Mouse (Mus musculus) G1E (cell line): ENCODE data around the gene Plp2. TPM values are rescaled to one million over a fixed set of nuclear protein-coding genes. Genes with fewer than 3 reads are reported as not detected.

Source experiments
- ATAC-seq: 2 replicates; pipeline ENCODE4 v1.8.0; 2016; ENCODE audit warnings: mild to moderate bottlenecking; ENCODE audit not compliant: insufficient number of reproducible peaks, poor library complexity, low FRiP score, severe bottlenecking; ENCODE audit errors: extremely low read depth
- DNase-seq: peaks from one replicate; pipeline ENCODE4 v3.0.0; 2012; ENCODE audit warnings: low spot score
- H3K27me3 ChIP-seq: 2 replicates; pipeline ENCODE4 v1.6.1; 2012; ENCODE audit warnings: mild to moderate bottlenecking, low read length, inconsistent platforms; ENCODE audit not compliant: insufficient read depth
- H3K36me3 ChIP-seq: replicated peaks from 2 replicates; pipeline ENCODE3; 2012; ENCODE audit warnings: mild to moderate bottlenecking, inconsistent platforms
- H3K4me1 ChIP-seq: 2 replicates; pipeline ENCODE4 v1.6.1; 2012; ENCODE audit warnings: low read depth, low read length, inconsistent platforms, mixed read lengths; ENCODE audit not compliant: insufficient read depth
- H3K4me3 ChIP-seq: 2 replicates; pipeline ENCODE4 v1.5.1; 2012; ENCODE audit warnings: low read depth, mild to moderate bottlenecking, inconsistent platforms, low read length, moderate library complexity, mixed read lengths
- H3K9me3 ChIP-seq: replicated peaks from 2 replicates; pipeline ENCODE4 v1.6.1; 2012; ENCODE audit warnings: inconsistent platforms
- CTCF ChIP-seq: IDR thresholded peaks from 2 replicates; pipeline ENCODE4 v1.5.1; 2012; ENCODE audit warnings: low read depth, low read length, inconsistent platforms, mixed read lengths
- GATA1 ChIP-seq: IDR thresholded peaks from 2 replicates; pipeline ENCODE4 v1.6.1; 2012; ENCODE audit warnings: borderline replicate concordance, low read length, inconsistent platforms, mixed read lengths
- GATA2 ChIP-seq: IDR thresholded peaks from 2 replicates; pipeline ENCODE4 v1.6.1; 2012; ENCODE audit warnings: low read depth, low read length, inconsistent platforms, borderline replicate concordance
- POLR2AphosphoS5 ChIP-seq: IDR thresholded peaks from 2 replicates; pipeline ENCODE4 v1.6.1; 2012; ENCODE audit warnings: low read depth, low read length, inconsistent platforms; ENCODE audit not compliant: insufficient replicate concordance
- TAL1 ChIP-seq: conservative IDR thresholded peaks from 2 replicates; pipeline ENCODE4 v1.6.1; 2012; ENCODE audit warnings: low read depth, low read length, inconsistent platforms, mixed read lengths
- polyA plus RNA-seq: library from polyadenylated mRNA; stranded (reverse); fragments of >175 nt; gene quantifications from 2 replicates; pipeline ENCODE4 v1.2.3, GENCODE M21; 2012
- total RNA-seq, 2 experiments: library from RNA; stranded (forward) in 1 of 2; stranded (reverse) in 1 of 2; fragments of 200-1000 nt in 1 of 2; fragments of >200 nt in 1 of 2; fragmentation: Nextera tagmentation in 1 of 2; gene quantifications; 2 replicates each; pipeline ENCODE4 v1.2.3; 2014 to 2017

Plp2 gene
- total and polyA plus RNA-seq, 3 experiments = 50.9 to 129 (median 70.2) TPM

DNA sequence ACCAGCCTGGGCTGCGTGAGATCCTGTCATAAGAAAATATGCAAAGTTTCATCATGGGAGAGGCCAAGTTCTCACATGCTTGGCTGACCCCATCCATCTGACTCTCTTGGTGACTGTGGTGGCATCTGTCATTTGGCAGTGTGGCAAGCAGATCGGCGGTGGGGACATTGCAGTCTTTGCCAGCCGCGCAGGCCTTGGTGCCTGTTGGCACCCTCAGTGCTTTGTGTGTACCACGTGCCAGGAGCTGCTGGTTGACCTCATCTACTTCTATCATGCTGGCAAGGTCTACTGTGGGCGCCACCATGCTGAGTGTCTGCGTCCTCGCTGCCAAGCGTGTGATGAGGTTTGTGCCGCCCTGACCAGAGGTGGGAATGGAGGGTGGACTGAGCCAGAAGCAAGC lies 6.4 kb downstream of the Plp2 start:
- peaks cover 35% of the 10 kb centered on the region for H3K36me3 ChIP-seq
- DNase-seq (no peak), ATAC-seq (no peak)
- H3K27me3 ChIP-seq = peaks cover 9% of the 10 kb centered on the region; the same call in 1 of the 2 replicates
- TF ChIP-seq TAL1 (no peak), CTCF (no peak), GATA1 (no peak), POLR2AphosphoS5 (no peak), GATA2 (no peak)
- H3K4me1 ChIP-seq = no peaks in the 10 kb centered on the region
- no peak overlapping the region for H3K4me3 ChIP-seq
- no peaks in the 10 kb centered on the region for H3K9me3 ChIP-seq

DNA sequence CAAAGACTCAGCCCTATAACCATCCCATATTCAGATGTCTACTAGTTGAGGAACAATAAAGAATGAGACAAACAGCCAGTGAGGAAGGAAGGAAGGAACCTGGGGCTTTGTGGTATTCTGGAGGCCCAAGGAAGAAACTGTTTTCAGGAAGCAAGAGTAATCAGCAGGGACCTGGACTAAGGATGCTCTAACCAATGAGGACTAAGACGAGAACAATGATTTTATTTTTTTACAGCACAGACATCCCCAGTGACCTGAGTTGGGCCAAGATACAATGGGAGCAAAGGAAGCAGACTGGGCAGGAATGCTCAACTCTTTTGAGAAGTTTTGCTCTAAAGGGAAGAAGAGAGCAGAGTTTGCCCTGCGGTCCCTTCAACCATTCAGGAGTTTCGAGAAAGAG lies 8.3 kb downstream of the Plp2 start:
- Histone ChIP-seq H3K4me3 (no peak overlapping the region), H3K36me3 (peaks cover 22% of the 10 kb centered on the region), H3K27me3 (peaks cover 21% of the 10 kb centered on the region; the same call in 1 of the 2 replicates), H3K4me1 (peaks cover 9% of the 10 kb centered on the region), H3K9me3 (no peaks in the 10 kb centered on the region)
- no peak for TF ChIP-seq TAL1
- no peak for TF ChIP-seq GATA1
- TF ChIP-seq POLR2AphosphoS5 = no peak
- TF ChIP-seq CTCF = no peak
- TF ChIP-seq GATA2 = no peak
- DNase-seq (no peak), ATAC-seq (no peak)

DNA sequence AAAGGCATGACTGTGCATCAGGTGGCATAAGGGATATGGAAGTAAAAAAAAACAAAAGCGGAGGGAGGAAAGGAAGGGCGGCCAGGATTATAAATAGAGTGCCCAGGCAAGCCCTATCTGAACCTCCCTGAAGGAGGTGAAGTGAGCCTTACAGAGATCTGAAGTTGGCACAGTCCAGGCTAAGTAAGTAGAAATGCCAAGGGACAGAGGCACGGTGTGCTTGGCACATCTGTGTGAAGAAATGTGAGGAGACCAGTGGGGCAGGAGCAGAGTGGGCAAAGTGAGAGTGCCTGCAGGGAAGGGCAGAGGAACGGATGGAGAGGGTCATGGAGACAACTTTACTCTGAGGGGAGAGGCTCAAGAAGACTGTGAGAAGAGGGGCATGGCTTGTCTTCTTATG lies 10.1 kb downstream of the Plp2 start:
- DNase-seq (no peak), ATAC-seq (no peak)
- Histone ChIP-seq H3K4me3 (no peak overlapping the region), H3K9me3 (no peaks in the 10 kb centered on the region), H3K27me3 (peaks cover 31% of the 10 kb centered on the region; the same call in 1 of the 2 replicates), H3K36me3 (peaks cover 7% of the 10 kb centered on the region), H3K4me1 (peaks cover 9% of the 10 kb centered on the region)
- no peak for TF ChIP-seq GATA1
- TF ChIP-seq POLR2AphosphoS5 = no peak
- TF ChIP-seq GATA2 = no peak
- TF ChIP-seq CTCF = no peak
- TF ChIP-seq TAL1 = no peak

- ATAC-seq (no peak), DNase-seq (no peak)
- Histone ChIP-seq H3K4me1 (peaks cover 9% of the 10 kb centered on the region), H3K9me3 (no peaks in the 10 kb centered on the region), H3K36me3 (no peaks in the 10 kb centered on the region), H3K27me3 (peaks cover 31% of the 10 kb centered on the region; the same call in 1 of the 2 replicates), H3K4me3 (no peak overlapping the region; the same call in 1 of the 2 replicates)
- no peak for TF ChIP-seq POLR2AphosphoS5
- no peak for TF ChIP-seq CTCF
- TF ChIP-seq GATA1 = no peak
- no peak for TF ChIP-seq TAL1
- no peak for TF ChIP-seq GATA2
Measured at GRCm38 (mm10) chrX:7658785-7659589, 12.2 kb downstream of the Plp2 start.

- Histone ChIP-seq H3K9me3 (no peaks in the 10 kb centered on the region), H3K36me3 (no peaks in the 10 kb centered on the region), H3K4me1 (peaks cover 9% of the 10 kb centered on the region), H3K4me3 (peak overlapping the region; percentile 23; the same call in 1 of the 2 replicates), H3K27me3 (peaks cover 28% of the 10 kb centered on the region; the same call in 1 of the 2 replicates)
- ATAC-seq (no peak), DNase-seq (no peak)
- TF ChIP-seq CTCF (no peak), GATA2 (no peak), POLR2AphosphoS5 (no peak), TAL1 (no peak), GATA1 (no peak)
Measured at GRCm38 (mm10) chrX:7658031-7658784, 13.0 kb downstream of the Plp2 start.

- ATAC-seq = no peak
- DNase-seq = no peak
- no peaks in the 10 kb centered on the region for H3K9me3 ChIP-seq
Measured at GRCm38 (mm10) chrX:7657221-7657639, 14.0 kb downstream of the Plp2 start, which contains the start of gene Prickle3. Prickle3 (plus strand) TSS chrX:7657260.

More at GRCm38 (mm10) chrX:7657221-7657639, 14.0 kb downstream of the Plp2 start, which contains the start of gene Prickle3:
- Histone ChIP-seq H3K27me3 (peaks cover 28% of the 10 kb centered on the region; the same call in 1 of the 2 replicates), H3K36me3 (no peaks in the 10 kb centered on the region), H3K4me3 (no peak within 1 kb of the TSS), H3K4me1 (peaks cover 9% of the 10 kb centered on the region)
- TF ChIP-seq GATA1 (no peak), GATA2 (no peak)
